Mouse (Mus musculus) liver, adult 2 months (tissue): ENCODE results near the gene Ice1.

ENCODE experiments used
- CTCF ChIP-seq: fragments of 200-500 bp; IDR thresholded peaks from 2 replicates; pipeline ENCODE4 v1.5.1; 2011; ENCODE audit warnings: low read depth, low read length, control low read depth
- POLR2A ChIP-seq: fragments of 200-500 bp; IDR thresholded peaks from 2 replicates; pipeline ENCODE4 v1.6.1; 2011; ENCODE audit warnings: low read length, control low read depth; ENCODE audit not compliant: insufficient read depth; ENCODE audit errors: extremely low read depth

DNA sequence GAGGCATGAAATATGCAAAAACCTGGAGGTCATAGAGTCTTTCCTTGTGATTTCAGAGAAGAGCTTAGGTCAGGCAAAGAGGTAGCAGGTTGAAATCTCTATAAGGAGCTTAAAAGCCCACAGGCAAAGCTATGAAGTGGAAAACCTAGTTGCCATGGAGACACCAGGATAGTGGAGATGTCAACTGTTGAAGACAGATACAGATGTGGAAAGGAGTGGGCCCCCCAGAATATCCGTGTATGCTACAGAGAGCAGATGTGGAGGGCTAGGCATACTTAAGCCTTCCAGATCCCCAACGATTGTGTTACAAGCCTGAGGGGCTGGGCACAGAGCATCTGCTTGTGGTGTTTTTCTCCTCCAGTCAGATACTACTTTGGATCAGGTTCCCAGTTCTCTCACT lies 119.8 kb downstream of the Ice1 start:
- no peak for TF ChIP-seq CTCF
- no peak for TF ChIP-seq POLR2A
